Mouse (Mus musculus): ENCODE data around the gene Tspan32.

The Tspan32 gene

GRCm38 (mm10) chr7:143007599-143008369 lies 2.9 kb downstream of the Tspan32 start:
- in situ Hi-C loops (cut with MboI, MseI) = loop anchor here (5.0 kb wide), 1 partner anchor 70 kb away; no protein-coding TSS in a partner anchor

- in situ Hi-C loops (cut with MboI, MseI) = loop anchor here (5.0 kb wide), 1 partner anchor 69 kb away; no protein-coding TSS in a partner anchor
Measured at GRCm38 (mm10) chr7:143008370-143008926, 3.6 kb downstream of the Tspan32 start.

- in situ Hi-C loops (cut with MboI, MseI) = loop anchor here (5.0 kb wide), 1 partner anchor 68 kb away; no protein-coding TSS in a partner anchor
Measured at GRCm38 (mm10) chr7:143008996-143009665, 4.3 kb downstream of the Tspan32 start.

GRCm38 (mm10) chr7:143009996-143010395 lies 5.2 kb downstream of the Tspan32 start:
- in situ Hi-C loops (cut with MboI, MseI) = loop anchor here (5.0 to 10.0 kb wide), 2 partner anchors 67 to 655 kb away; no protein-coding TSS in a partner anchor

GRCm38 (mm10) chr7:143011226-143011625 lies 6.4 kb downstream of the Tspan32 start:
- in situ Hi-C loops (cut with MboI, MseI) = loop anchor here (10.0 kb wide), 1 partner anchor 656 kb away; no protein-coding TSS in a partner anchor

GRCm38 (mm10) chr7:143012230-143012875 lies 7.5 kb downstream of the Tspan32 start:
- in situ Hi-C loops (cut with MboI, MseI) = loop anchor here (10.0 kb wide), 1 partner anchor 658 kb away; no protein-coding TSS in a partner anchor

- in situ Hi-C loops (cut with MboI, MseI) = loop anchor here (10.0 kb wide), 1 partner anchor 659 kb away; no protein-coding TSS in a partner anchor
Measured at GRCm38 (mm10) chr7:143013420-143014178, 8.8 kb downstream of the Tspan32 start.

- in situ Hi-C loops (cut with MboI, MseI) = loop anchor here (10.0 kb wide), 1 partner anchor 660 kb away; no protein-coding TSS in a partner anchor
Measured at GRCm38 (mm10) chr7:143014862-143015659, 10.2 kb downstream of the Tspan32 start.

- in situ Hi-C loops (cut with MboI, MseI) = loop anchor here (10.0 kb wide), 1 partner anchor 661 kb away; no protein-coding TSS in a partner anchor
Measured at GRCm38 (mm10) chr7:143015755-143016423, 11.0 kb downstream of the Tspan32 start.

GRCm38 (mm10) chr7:143016424-143017142 lies 11.7 kb downstream of the Tspan32 start:
- in situ Hi-C loops (cut with MboI, MseI) = loop anchor here (10.0 kb wide), 1 partner anchor 662 kb away; no protein-coding TSS in a partner anchor

- in situ Hi-C loops (cut with MboI, MseI) = loop anchor here (10.0 kb wide), 1 partner anchor 662 kb away; no protein-coding TSS in a partner anchor
Measured at GRCm38 (mm10) chr7:143017181-143017580, 12.3 kb downstream of the Tspan32 start.

GRCm38 (mm10) chr7:143020040-143020439 lies 15.2 kb downstream of the Tspan32 start:
- in situ Hi-C loops (cut with MboI, MseI) = no loop called here

GRCm38 (mm10) chr7:143020764-143021163 lies 15.9 kb downstream of the Tspan32 start:
- in situ Hi-C loops (cut with MboI, MseI) = no loop called here

- in situ Hi-C loops (cut with MboI, MseI) = no loop called here
Measured at GRCm38 (mm10) chr7:143021356-143022164, 16.7 kb downstream of the Tspan32 start.

- in situ Hi-C loops (cut with MboI, MseI) = no loop called here
Measured at GRCm38 (mm10) chr7:143023499-143023898, 18.7 kb downstream of the Tspan32 start.

GRCm38 (mm10) chr7:143024293-143024692 lies 19.4 kb downstream of the Tspan32 start:
- in situ Hi-C loops (cut with MboI, MseI) = no loop called here

- in situ Hi-C loops (cut with MboI, MseI) = no loop called here
Measured at GRCm38 (mm10) chr7:143025496-143025895, 20.6 kb downstream of the Tspan32 start.

GRCm38 (mm10) chr7:143027196-143027595 lies 22.4 kb downstream of the Tspan32 start:
- in situ Hi-C loops (cut with MboI, MseI) = no loop called here
